Mouse (Mus musculus) midbrain, postnatal 0 days (tissue): ENCODE data around the gene Frmd5. TPM values are rescaled to one million over a fixed set of nuclear protein-coding genes. Genes with fewer than 3 reads are reported as not detected.
A peak's percentile ranks its signal among the peaks of the same experiment; 100 is the strongest.

Experiments used
- ATAC-seq: fragments of 200-750 bp; cut with Nextera tagmentation; 2 replicates; pipeline ENCODE4 v1.8.0; 2017; ENCODE audit warnings: moderate number of reproducible peaks, mild to moderate bottlenecking, moderate TSS enrichment, moderate library complexity; ENCODE audit not compliant: low FRiP score
- DNase-seq: peaks from one replicate; pipeline ENCODE4 v3.0.0-alpha.2; 2015; ENCODE audit warnings: low spot score
- H3K27ac ChIP-seq: fragments of 300-500 bp; sonication (generic); 2 replicates; pipeline ENCODE4 v1.5.1; 2014; ENCODE audit warnings: low read depth, mild to moderate bottlenecking, low read length, mixed read lengths
- H3K27me3 ChIP-seq: fragments of 300-500 bp; sonication (generic); 2 replicates; pipeline ENCODE4 v1.6.1; 2014; ENCODE audit warnings: low read length, control low read depth, mixed read lengths; ENCODE audit not compliant: insufficient read depth
- H3K36me3 ChIP-seq: fragments of 300-500 bp; sonication (generic); 2 replicates; pipeline ENCODE4 v1.6.1; 2014; ENCODE audit warnings: low read length, control low read depth, mixed read lengths; ENCODE audit not compliant: insufficient read depth
- H3K4me1 ChIP-seq: fragments of 300-500 bp; sonication (generic); 2 replicates; pipeline ENCODE4 v1.6.1; 2014; ENCODE audit warnings: mild to moderate bottlenecking, control low read depth, antibody characterized with exemption, low read length, mixed read lengths; ENCODE audit not compliant: insufficient read depth
- H3K4me2 ChIP-seq: fragments of 300-500 bp; sonication (generic); 2 replicates; pipeline ENCODE4 v1.6.1; 2014; ENCODE audit warnings: low read depth, mild to moderate bottlenecking, low read length, mixed read lengths; ENCODE audit not compliant: poor library complexity, severe bottlenecking
- H3K4me3 ChIP-seq: fragments of 300-500 bp; sonication (generic); 2 replicates; pipeline ENCODE4 v1.5.1; 2014; ENCODE audit warnings: low read depth, mild to moderate bottlenecking, low read length, moderate library complexity
- H3K9ac ChIP-seq: fragments of 300-500 bp; sonication (generic); replicated peaks from 2 replicates; pipeline ENCODE4 v1.6.1; 2014; ENCODE audit warnings: mild to moderate bottlenecking, low read length, moderate library complexity, mixed read lengths; ENCODE audit not compliant: poor library complexity, severe bottlenecking
- H3K9me3 ChIP-seq: fragments of 300-500 bp; sonication (generic); 2 replicates; pipeline ENCODE4 v1.6.1; 2016; ENCODE audit warnings: low read length, control low read depth
- CTCF ChIP-seq: IDR thresholded peaks from 2 replicates; pipeline ENCODE4 v1.5.1; 2016; ENCODE audit warnings: antibody characterized with exemption, mild to moderate bottlenecking
- WGBS: fragments of 180-500 bp; shearing (Covaris S2); extraction: QIAGEN DNeasy Blood & Tissue Kit; methylation state at CpG from one replicate; pipeline ENCODE4 v1.1.7; 2014; 5-methylcytosine and 5-hydroxymethylcytosine counted together
- polyA plus RNA-seq: library from polyadenylated mRNA; unstranded; fragments of >200 nt; fragmentation: Nextera tagmentation; extraction: Ambion mirVana; gene quantifications from 2 replicates; pipeline ENCODE4 v1.2.1, GENCODE M21; 2015
- total RNA-seq: library from RNA; depleted of rRNA; stranded (reverse); fragments of >200 nt; gene quantifications from 2 replicates; pipeline ENCODE4 v1.2.3, GENCODE M21; 2014; rRNA removed

Gene Frmd5
- total RNA-seq: 38.3 and 42.5 TPM in 2 replicates
- polyA plus RNA-seq: 12.3 and 14.6 TPM in 2 replicates

DNA sequence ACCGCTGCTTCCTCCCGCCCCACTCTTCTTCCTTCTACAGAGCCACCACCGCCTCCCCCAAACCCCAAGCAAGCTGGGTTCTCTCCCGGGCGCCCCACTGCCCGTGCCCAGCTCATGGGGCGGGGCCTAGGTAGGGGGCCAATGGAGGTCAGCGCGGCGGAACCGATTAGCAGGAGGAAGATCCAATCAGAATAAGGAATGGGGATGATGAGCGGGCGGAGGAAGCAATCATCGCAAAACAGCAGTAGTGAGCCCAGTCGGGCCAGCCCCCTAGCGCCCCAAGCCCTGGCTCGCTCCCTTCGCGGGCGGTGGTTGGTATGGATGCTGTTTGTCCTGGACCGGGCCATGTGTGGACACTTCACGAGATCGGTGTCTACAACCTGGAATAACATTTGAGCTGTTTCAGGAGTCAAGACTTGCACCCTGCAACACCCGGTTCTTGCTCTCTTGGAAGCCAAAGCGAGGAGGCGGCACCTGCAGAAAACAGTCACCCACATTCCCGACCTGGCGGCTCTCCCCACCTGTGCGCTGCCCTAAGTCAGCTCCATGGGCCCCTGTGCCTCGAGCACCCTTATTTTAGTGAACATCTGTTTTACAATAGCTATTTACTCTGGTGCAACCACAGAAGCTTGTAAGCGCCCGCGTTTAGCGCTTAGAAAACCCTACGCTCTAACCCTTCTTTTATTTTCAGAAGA, at the start of gene Frmd5:
Gene Frmd5, minus strand, starts transcription at position 129 of the 695 bp plus-strand sequence.
- H3K9me3 ChIP-seq: no peaks in the 10 kb centered on the region
- ATAC-seq (peak; percentile 97), DNase-seq (peak; percentile 97)
- H3K4me2 ChIP-seq: peak within 1 kb of the TSS; percentile 86
- H3K27me3 ChIP-seq: no peaks in the 10 kb centered on the region
- TF ChIP-seq CTCF: peak; percentile 43; the same call in 1 of the 2 replicates
- peak within 1 kb of the TSS; percentile 87 for H3K4me3 ChIP-seq
- peak within 1 kb of the TSS; percentile 81 for H3K9ac ChIP-seq
- under 1% methylated on average over 35 of the region's 35 CpGs for WGBS
- no peaks in the 10 kb centered on the region for H3K4me1 ChIP-seq
- peak within 1 kb of the TSS; percentile 92 for H3K27ac ChIP-seq
- no peaks in the 10 kb centered on the region for H3K36me3 ChIP-seq

DNA sequence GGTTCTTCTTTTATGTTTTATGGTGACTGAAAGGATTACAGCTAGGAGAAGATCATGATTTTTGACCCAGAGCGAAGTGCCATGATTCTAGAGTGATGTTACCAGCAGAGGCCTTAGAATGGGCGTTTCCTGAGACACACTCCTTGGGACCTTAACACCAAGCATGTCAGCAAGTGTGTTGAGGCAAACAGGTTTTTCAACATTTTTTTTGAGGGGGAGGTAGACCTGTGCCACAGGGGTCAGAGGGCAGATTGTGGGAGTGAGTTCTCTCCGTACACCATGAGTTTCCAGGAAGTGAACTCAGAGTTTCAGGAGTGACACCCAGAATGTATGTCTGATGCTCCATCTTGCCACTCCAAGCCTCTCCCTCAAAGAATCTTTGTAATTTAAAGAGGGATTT, 47.1 kb upstream of the Frmd5 start:
- no peaks in the 10 kb centered on the region for H3K4me1 ChIP-seq
- H3K4me2 ChIP-seq: no peak overlapping the region
- peaks cover 9% of the 10 kb centered on the region for H3K27me3 ChIP-seq
- no peak for TF ChIP-seq CTCF
- H3K9me3 ChIP-seq: no peaks in the 10 kb centered on the region
- WGBS: 90% methylated on average over 3 of the region's 3 CpGs
- DNase-seq: no peak
- no peak overlapping the region for H3K27ac ChIP-seq
- ATAC-seq: no peak
- no peak overlapping the region for H3K9ac ChIP-seq
- no peak overlapping the region for H3K4me3 ChIP-seq
- H3K36me3 ChIP-seq: no peaks in the 10 kb centered on the region

DNA sequence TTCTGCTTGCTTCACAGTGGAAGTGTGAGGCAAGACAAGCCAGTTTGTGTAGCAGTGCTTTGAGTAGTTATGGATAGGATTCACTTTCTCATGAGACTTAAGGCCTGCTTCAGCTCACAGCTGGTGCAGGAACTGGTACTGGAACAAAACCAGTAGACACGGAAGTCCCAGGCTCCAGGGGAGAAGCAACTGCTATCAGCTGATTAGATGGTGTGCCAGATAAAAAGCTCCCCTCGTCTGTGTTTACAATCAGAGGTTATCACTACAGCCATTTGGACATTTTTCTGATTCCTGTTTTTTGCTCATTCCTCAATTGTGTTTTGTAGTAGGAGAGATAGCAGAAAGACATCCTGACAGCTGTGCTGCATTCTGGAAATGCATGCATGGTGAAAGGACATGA, 45.2 kb upstream of the Frmd5 start:
- H3K4me1 ChIP-seq: no peaks in the 10 kb centered on the region
- no peaks in the 10 kb centered on the region for H3K9me3 ChIP-seq
- no peak overlapping the region for H3K9ac ChIP-seq
- H3K27me3 ChIP-seq: peaks cover 9% of the 10 kb centered on the region
- H3K4me2 ChIP-seq: no peak overlapping the region
- 72% methylated on average over 2 of the region's 2 CpGs for WGBS
- H3K4me3 ChIP-seq: no peak overlapping the region
- no peak overlapping the region for H3K27ac ChIP-seq
- ATAC-seq (no peak), DNase-seq (no peak)
- no peak for TF ChIP-seq CTCF
- no peaks in the 10 kb centered on the region for H3K36me3 ChIP-seq

DNA sequence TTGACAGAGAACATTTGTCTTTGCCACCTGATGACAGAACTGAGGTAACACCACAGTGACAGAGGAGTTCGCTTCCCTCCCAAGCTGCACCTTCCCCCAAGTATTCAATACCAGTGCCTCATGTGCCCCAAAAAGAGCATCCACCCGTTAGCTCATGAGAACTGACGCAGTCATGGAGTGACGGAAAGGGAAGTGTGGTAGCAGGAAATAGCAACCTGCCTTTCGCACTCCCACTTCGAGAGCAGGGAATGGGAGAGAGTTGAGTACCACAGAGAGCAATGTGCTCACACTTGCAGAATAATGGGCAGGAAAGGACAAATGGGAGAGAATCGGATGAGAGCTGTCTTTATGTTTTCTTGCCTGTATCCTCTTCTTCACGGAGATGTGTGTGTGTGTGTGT, 39.2 kb upstream of the Frmd5 start:
- TF ChIP-seq CTCF: no peak
- Histone ChIP-seq H3K27ac (no peak overlapping the region), H3K4me3 (no peak overlapping the region), H3K4me1 (no peaks in the 10 kb centered on the region), H3K4me2 (no peak overlapping the region), H3K9me3 (no peaks in the 10 kb centered on the region), H3K27me3 (peaks cover 9% of the 10 kb centered on the region; the same call in 1 of the 2 replicates), H3K36me3 (no peaks in the 10 kb centered on the region), H3K9ac (no peak overlapping the region)
- WGBS: 76% methylated on average over 8 of the region's 8 CpGs
- DNase-seq (no peak), ATAC-seq (no peak)

DNA sequence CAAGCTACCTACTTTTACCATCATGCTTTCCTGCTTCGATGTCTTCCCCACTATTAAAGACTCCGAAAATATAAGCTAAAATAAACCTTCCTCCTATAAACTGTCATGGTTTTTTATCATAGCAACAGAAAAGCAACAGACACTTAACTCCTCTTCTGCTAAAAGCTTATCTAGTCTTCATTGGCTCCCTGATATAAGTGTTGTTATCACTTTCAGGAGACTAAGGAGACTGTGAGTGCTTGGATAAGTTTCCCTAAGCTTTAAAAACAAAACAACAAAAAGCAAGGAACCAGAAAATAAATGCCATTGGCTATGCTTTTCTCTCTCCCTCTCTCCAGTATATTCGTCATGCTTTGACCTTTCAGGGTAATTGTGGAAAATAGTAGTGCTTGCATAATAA, 35.4 kb upstream of the Frmd5 start:
- Histone ChIP-seq H3K9ac (no peak overlapping the region), H3K36me3 (no peaks in the 10 kb centered on the region), H3K27ac (no peak overlapping the region), H3K4me3 (no peak overlapping the region), H3K9me3 (no peaks in the 10 kb centered on the region), H3K4me2 (no peak overlapping the region), H3K27me3 (no peaks in the 10 kb centered on the region), H3K4me1 (no peaks in the 10 kb centered on the region)
- WGBS: 79% methylated on average over 3 of the region's 3 CpGs
- ATAC-seq (no peak), DNase-seq (no peak)
- no peak for TF ChIP-seq CTCF

DNA sequence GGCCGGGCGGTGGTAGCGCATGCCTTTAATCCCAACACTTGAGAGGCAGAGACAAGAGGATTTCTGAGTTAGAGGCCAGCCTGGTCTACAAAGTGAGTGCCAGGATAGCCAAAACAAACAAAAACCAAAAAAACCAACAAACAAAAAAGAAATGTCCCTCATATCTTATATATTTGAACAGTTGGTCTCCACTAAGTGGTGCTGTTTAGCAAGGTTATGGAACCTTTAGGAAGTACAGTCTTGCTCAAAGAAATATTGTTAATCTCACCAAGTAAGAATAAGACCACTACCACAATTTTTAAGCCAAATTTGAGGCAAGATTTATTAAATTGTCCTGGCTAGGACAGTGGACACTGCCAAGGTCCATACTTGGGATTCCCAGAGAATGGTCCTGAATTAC, 34.6 kb upstream of the Frmd5 start:
- ATAC-seq (no peak), DNase-seq (peak; percentile 14)
- H3K9me3 ChIP-seq: no peaks in the 10 kb centered on the region
- H3K27ac ChIP-seq: no peak overlapping the region
- 95% methylated on average over 3 of the region's 3 CpGs for WGBS
- no peak overlapping the region for H3K9ac ChIP-seq
- H3K27me3 ChIP-seq: no peaks in the 10 kb centered on the region
- H3K4me3 ChIP-seq: no peak overlapping the region
- TF ChIP-seq CTCF: peak; percentile 49
- H3K4me1 ChIP-seq: no peaks in the 10 kb centered on the region
- no peak overlapping the region for H3K4me2 ChIP-seq
- H3K36me3 ChIP-seq: no peaks in the 10 kb centered on the region
